Mouse (Mus musculus) CH12.LX (cell line): ENCODE measurements around the gene Cbr2.

Experiments
- CTCF ChIP-seq, 2 experiments: IDR thresholded peaks in 1 of 2; conservative IDR thresholded peaks in 1 of 2; 2 replicates each; pipeline ENCODE4 v1.5.1; 2011 to 2012; ENCODE audit warnings: low read depth in 2 of 2, low read length in 2 of 2, improper control_type of control experiment in 1 of 2, inconsistent platforms in 1 of 2, mild to moderate bottlenecking in 1 of 2, moderate library complexity in 1 of 2
- E2F4 ChIP-seq: IDR thresholded peaks from 2 replicates; pipeline ENCODE4 v1.6.1; 2011; ENCODE audit warnings: low read depth, low read length, improper control_type of control experiment; ENCODE audit not compliant: insufficient replicate concordance
- POLR2A ChIP-seq: IDR thresholded peaks from 2 replicates; pipeline ENCODE4 v1.6.1; 2011; ENCODE audit warnings: low read depth, mild to moderate bottlenecking, improper control_type of control experiment, low read length
- POLR2AphosphoS2 ChIP-seq: IDR thresholded peaks from 2 replicates; pipeline ENCODE4 v1.6.1; 2011; ENCODE audit warnings: low read depth, low read length, improper control_type of control experiment
- TCF12 ChIP-seq: IDR thresholded peaks from 2 replicates; pipeline ENCODE4 v1.6.1; 2014; ENCODE audit warnings: low read depth, mild to moderate bottlenecking, inconsistent platforms, low read length, improper control_type of control experiment

DNA sequence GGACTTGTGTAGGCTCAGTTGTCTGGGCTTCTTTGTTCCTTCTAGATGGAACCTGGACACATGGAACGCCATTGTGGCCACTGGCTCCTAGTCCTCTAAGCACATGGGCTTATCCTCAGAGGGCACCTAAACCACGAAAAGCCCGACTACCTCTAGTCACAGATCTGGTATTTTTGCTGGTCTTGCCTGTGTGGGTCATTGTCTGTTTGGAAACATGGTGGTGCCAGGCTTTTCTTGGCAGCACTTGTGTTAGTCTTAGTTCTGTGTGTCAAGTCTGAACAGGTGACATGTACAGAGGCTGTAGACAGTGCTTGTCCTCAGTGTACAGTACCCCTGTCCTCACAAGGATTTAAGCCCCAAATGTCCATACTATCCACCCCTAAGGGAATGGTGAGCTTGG lies 48.4 kb downstream of the Cbr2 start:
- TF ChIP-seq CTCF (conservative IDR thresholded peaks at IDR 0.05 in 1 of 2, IDR thresholded peaks at IDR 0.05 in 1 of 2; ENCODE audit: low read depth in 2 of 2, low read length in 2 of 2) (no peak), E2F4 (no peak), POLR2A (no peak), TCF12 (no peak), POLR2AphosphoS2 (no peak)
